Mouse (Mus musculus) neural tube, postnatal 0 days (tissue): Measurements from ENCODE around the gene Gm4707. TPM values are rescaled to one million over a fixed set of nuclear protein-coding genes. Genes with fewer than 3 reads are reported as not detected.

Source experiments
- polyA plus RNA-seq: library from polyadenylated mRNA; unstranded; fragments of >200 nt; fragmentation: Nextera tagmentation; extraction: Ambion mirVana; gene quantifications from 2 replicates; pipeline ENCODE4 v1.2.1, GENCODE M21; 2015

Gm4707 gene
- polyA plus RNA-seq: 1.5 and 1.7 TPM in 2 replicates

GRCm38 (mm10) chr17:71459818-71460217 lies at the start of gene Gm4707:
TSS of gene Gm4707 (minus strand) at chr17:71459918.

GRCm38 (mm10) chr17:71474762-71475704 lies 15.3 kb upstream of the Gm4707 start, which contains the start of gene Smchd1:
TSS of gene Smchd1 (minus strand) at chr17:71475343.

Other genes with a start within 250 kb of the Gm4707 start
- gene Emilin2, start 147.9 kb downstream of the Gm4707 start, polyA plus RNA-seq: 1.5 and 2.4 TPM in 2 replicates
- 35.1 and 35.8 TPM in 2 replicates for gene Smchd1, start 15.4 kb upstream of the Gm4707 start, polyA plus RNA-seq
- gene Ndc80, start 66.9 kb upstream of the Gm4707 start, polyA plus RNA-seq: 3.1 and 3.5 TPM in 2 replicates
- 2.7 and 3.1 TPM in 2 replicates for gene Spdya, start 92.1 kb upstream of the Gm4707 start, polyA plus RNA-seq
- gene Wdr43, start 156.0 kb upstream of the Gm4707 start, polyA plus RNA-seq: 28.5 and 31.4 TPM in 2 replicates
- gene Togaram2, start 213.3 kb upstream of the Gm4707 start, polyA plus RNA-seq: 1.5 TPM in 2 replicates